Mouse (Mus musculus) fibroblast of lung, adult 2 months (primary cell): ENCODE data around the gene Mup9.
"Not testable (repeated sequence)": the region's sequence is repeated elsewhere in the genome, so short reads cannot be mapped to it uniquely, and the experiment has no call there.

ENCODE experiments used
- DNase-seq: peaks from one replicate; pipeline ENCODE4 v3.0.0-alpha.2; 2011; ENCODE audit warnings: low read depth

The Mup9 gene

GRCm38 (mm10) chr4:60421852-60422251, at the start of gene Mup9:
Mup9 (minus strand) TSS chr4:60421952.
- not testable (repeated sequence) for DNase-seq
